Mouse (Mus musculus) cerebellum, postnatal 36 days (tissue): ENCODE results near the gene Zfp771.
"Not testable (repeated sequence)": the region's sequence is repeated elsewhere in the genome, so short reads cannot be mapped to it uniquely, and the experiment has no call there.

Source experiments
- DNase-seq, 2 experiments: peaks; one replicate each; pipeline ENCODE4 v3.0.0; 2021 to 2022; ENCODE audit warnings: mixed read lengths in 2 of 2

Gene Zfp771

GRCm38 (mm10) chr7:127217901-127218642 is 26.0 kb upstream of the Zfp771 start:
- DNase-seq = no peak

DNA sequence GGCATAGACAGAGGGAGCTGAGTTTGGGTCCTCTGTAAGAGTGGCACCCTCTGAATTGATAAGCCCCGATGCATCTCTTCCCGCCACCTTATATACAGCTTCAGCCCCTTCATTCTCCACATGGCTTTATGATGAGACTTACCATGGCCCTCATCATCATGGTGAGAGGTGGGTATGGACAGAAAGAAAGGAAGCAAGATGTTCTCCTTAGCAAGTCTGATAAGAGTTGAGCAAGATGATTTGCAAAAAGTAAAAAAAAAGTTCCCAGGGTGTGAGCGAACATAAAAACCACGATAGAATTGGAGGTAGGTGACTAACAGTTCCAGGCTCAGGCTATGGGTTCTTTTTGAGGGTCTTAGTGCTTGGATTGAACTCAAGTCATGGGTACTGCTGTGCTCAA is 25.4 kb upstream of the Zfp771 start:
- no peak for DNase-seq

GRCm38 (mm10) chr7:127220440-127220839 is 23.6 kb upstream of the Zfp771 start:
- DNase-seq = no peak

- no peak for DNase-seq
These were observed 21.0 kb upstream of the Zfp771 start for GRCm38 (mm10) chr7:127223106-127223505.

DNA sequence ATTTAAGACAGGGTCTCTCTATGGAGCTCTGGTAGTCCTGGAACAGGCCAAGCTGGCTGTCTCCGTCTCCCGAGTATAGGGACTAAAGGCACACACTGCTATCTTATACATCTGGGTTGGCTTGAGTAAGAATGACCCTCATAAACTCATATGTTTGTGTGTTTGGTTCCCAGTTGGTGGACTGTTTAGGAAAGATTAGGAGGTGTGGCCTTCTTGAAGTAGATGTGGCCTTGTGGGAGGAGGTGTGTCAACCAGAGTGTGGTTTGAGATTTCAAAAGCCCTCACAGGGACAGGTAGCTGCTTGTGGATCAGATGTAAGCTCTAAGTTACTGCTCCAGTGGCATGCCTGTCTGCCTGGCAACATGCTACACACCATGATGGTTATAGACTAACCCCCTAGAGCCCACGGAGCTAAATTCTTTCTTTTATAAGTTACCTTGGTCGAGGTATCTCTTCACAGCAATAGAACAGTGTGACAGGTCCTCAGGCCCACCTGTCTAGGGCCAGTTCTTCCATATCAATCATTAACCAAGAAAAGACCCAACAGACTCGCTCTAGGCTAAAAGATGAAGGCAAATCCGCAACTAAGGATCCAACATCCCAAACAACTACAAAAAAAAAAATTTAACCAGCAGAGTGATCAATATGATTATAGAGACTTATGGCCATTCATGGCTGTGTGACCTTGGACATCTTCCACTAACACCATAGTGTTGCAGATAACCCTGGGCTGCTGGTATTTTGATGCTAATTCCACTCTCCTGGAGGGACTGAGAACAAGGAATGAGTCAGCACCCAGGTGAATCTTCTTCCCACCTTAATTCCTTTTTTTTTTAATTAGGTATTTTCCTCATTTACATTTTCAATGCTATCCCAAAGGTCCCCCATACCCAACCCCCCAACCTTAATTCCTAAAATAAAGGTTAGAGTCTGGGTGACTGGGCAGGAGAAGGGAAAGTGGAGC is 20.3 kb upstream of the Zfp771 start:
- no peak for DNase-seq

DNA sequence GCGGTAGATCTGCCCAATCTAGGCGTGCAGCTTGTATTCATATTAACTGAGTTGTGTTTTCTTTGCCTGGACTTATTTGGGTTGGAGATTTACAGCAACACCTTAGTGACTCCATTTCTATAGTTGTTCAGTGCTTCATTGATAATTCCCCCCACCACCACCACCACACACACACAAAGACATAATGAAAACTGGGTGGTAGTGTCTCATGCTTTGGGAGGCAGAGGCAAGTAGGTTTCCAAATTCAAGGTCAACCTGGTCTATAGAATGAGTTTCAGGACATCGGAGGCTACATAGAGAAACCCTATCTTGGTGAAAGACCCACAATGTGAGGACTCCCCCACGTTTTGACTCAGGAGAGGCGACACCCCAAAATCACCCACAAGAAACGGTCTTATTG is 19.5 kb upstream of the Zfp771 start:
- DNase-seq = no peak

- no peak for DNase-seq
These were observed 18.7 kb upstream of the Zfp771 start for GRCm38 (mm10) chr7:127225147-127225995.

DNA sequence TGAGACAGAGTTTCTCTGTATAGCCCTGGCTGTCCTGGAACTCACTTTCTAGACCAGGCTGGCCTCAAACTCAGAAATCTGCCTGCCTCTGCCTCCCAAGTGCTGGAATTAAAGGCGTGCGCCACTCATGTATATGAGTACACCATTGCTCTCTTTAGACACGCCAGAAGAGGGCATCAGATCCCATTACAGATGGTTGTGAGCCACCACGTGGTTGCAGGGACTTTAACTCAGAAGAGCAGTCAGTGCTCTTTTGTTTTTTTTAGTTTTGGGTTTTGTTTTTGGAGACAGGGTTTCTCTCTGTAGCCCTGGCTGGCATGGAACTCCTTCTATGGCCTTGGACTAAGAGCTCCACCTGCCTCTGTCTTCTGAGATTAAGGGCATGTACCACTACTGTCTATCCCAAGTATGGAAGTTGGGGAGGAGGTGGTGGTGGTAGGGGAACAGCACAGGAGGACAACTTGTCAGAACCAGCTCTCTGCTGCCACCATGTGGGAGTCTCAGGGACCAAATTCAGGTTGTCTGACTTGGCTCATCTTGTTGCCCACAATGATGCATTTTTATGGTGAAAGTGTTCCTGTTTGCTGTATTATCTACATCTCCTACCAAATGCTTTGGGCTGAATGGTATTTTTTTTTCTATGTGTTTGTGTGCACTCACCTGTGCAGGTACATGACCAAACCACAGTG is 15.3 kb upstream of the Zfp771 start:
- peak; percentile 85 to 87 for DNase-seq

GRCm38 (mm10) chr7:127231376-127231775 is 12.7 kb upstream of the Zfp771 start:
- DNase-seq = no peak

- DNase-seq = no peak
These were observed 12.1 kb upstream of the Zfp771 start for GRCm38 (mm10) chr7:127231826-127232621.

DNA sequence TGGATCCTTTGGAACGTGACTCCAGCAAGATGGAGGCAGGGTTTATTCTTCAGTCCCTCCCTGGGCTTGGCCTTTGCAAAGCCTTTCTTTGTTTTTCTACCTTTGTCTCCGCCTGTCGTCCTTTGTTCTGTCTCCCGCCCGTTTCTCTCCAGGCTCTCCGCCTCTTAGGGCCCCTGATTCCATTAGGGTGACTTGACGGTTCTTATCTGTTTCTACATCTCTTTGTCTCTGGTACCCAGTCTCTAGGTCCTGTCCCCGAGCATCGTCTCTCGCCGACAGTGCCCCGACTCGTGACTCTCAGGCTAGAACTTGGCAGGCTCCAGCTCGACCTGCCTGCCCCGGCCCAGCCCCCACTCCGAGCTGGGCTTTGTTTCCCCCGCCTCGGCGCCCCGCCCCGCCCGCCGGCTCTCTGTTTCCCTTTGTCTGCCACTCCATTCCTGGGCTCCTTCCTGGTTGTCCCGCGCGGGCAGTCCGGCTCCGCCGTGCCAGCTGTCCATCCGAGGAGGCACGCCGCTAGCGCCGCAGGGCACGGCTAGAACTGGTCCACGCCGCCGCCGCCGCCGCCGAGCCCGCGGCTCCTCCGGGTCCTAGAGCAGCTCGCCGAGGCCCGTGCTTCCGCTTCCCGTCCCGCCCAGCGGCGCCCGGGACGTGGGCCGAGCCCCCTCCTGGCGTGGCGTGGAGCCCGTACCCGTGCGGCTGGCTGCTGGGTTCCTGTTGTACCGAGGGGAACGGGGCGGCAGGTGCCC is 11.3 kb upstream of the Zfp771 start, which contains the start of the genes Zfp553 and Sept1:
Gene Zfp553 (plus strand): TSS at position 440 of the 746 bp plus-strand sequence.
Gene Sept1 (minus strand): TSS at position 509 of the 746 bp plus-strand sequence.
- DNase-seq = peak; percentile 86 to 89

- DNase-seq = no peak
These were observed 10.7 kb upstream of the Zfp771 start for GRCm38 (mm10) chr7:127233368-127233749.

GRCm38 (mm10) chr7:127233765-127234164 is 10.3 kb upstream of the Zfp771 start:
- DNase-seq = no peak

DNA sequence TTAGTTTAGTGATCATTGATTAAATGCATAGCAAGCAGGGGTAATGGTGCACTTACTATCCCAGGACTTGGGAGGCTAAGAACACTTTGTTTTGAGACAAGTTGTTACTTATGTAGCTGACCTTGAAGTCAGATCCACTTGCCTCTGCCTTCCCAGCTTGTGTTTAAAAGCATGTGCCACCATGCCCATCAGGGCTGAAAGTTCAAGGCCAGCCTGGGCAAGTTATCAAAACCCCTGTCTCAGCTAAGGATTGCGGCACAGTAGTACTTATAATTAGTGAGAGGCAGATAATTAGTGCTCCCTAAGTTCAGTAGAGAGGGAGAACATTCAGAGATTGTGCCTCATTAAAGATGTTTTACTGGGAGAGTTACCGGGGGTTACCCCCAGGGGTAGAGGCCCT is 9.3 kb upstream of the Zfp771 start:
- DNase-seq = no peak

GRCm38 (mm10) chr7:127243361-127243867 is 660 bp upstream of the Zfp771 start:
- DNase-seq = no peak

- peak in 1 of 2 experiments; percentile 18 for DNase-seq
These were observed 810 bp downstream of the Zfp771 start for GRCm38 (mm10) chr7:127244658-127245510.

DNA sequence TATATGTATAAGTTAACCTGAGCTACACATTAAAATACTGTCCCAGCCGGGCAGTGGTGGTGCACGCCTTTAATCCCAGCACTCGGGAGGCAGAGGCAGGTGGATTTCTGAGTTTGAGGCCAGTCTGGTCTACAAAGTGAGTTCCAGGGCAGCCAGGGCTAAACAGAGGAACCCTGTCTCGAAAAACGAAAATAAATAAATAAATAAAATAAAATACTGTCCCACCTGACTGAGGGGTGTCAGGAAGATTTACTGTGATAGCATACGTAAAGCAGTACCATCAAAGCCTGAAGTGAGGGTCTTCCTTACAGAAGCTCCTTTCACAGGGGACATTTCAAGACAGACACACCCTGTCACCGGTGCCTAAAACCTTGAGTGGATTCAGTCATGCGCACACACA is 6.4 kb downstream of the Zfp771 start:
- not testable (repeated sequence) for DNase-seq

- DNase-seq = no peak
These were observed 8.3 kb downstream of the Zfp771 start for GRCm38 (mm10) chr7:127252414-127252813.

DNA sequence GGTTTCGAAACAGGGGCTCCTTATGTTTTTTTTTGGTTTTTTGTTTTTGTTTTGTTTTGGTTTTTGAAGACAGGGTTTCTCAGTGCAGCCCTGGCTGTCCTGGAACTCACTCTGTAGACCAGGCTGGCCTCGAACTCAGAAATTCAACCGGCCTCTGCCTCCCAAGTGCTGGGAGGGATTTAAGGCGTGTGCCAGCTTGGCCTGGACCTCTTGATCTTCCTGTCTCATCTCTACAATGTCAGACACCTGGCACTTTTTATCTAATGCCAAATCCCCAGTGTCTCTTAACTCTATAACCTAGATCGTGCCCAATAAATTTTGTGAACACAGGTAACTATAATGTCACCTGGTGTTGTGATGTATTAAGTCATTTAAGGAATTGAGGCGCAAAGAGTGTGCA is 9.3 kb downstream of the Zfp771 start:
- peak in 1 of 2 experiments; percentile 29 for DNase-seq
